Mouse (Mus musculus): ENCODE data around the gene Fbxl16. TPM values are rescaled to one million over a fixed set of nuclear protein-coding genes. Genes with fewer than 3 reads are reported as not detected.

Gene Fbxl16
- 4.1 and 4.7 TPM in 2 replicates for polyA plus RNA-seq (2011; ENCODE audit: insufficient read length, low read depth, missing spikeins)

DNA sequence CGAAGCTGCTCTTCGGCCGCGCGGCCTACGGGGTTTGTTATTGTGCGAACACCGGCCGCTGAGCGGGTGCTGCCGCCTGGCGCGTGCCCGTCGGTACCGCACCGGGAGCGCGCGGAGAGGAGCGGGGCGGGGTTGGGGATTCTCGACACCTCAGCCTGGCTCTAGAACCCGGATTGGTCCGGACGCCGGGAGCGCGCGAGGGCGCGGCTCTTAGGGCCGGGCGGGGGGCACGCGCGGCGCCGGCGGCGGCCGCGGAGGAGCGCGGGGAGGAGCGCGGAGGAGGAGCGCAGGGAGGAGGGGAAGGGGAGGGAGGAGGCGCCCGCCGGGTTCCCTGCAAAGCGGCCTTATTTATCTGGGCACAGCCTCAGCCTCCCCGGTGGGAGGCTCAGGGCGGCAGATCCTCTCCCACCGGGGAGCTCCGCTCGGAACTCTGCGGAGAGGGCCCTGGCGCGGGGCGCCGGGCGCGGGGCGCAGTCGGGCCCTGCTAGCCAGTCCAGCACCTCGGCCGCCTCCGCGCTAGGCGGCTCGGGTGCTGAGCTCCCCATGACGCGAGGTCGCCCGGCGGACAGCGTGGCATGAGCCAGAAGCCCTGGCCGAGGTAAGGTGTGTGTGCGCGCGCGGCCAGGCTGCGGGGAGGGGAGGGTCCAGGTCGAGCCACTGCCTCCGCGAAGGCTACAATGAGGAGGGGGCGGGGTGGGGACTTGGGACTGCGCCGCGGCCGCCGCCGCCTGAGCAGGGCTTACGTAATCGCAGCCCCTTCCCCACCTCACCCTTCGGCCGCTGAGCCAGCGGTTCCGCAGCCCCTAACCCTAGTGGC, at the start of gene Fbxl16:
Fbxl16 (plus strand) TSS at position 297 of the 817 bp plus-strand sequence.
- H3K4me3 ChIP-seq (ENCODE audit: insufficient read depth, low read length) = peak within 1 kb of the TSS; percentile 68
- H3K27ac ChIP-seq (ENCODE audit: insufficient read depth, low read length) = no peak within 1 kb of the TSS
- no peak for TF ChIP-seq POLR2A (IDR thresholded peaks at IDR 0.05; ENCODE audit: low read depth, low read length)
- no peak for TF ChIP-seq CTCF (IDR thresholded peaks at IDR 0.05; ENCODE audit: borderline replicate concordance, insufficient read depth, low read length)
- 0 out of 2 replicates have a peak, but pooled peaks cover 3% of the 10 kb centered on the region for H3K4me1 ChIP-seq (ENCODE audit: control insufficient read depth, insufficient read depth, low read length)

DNA sequence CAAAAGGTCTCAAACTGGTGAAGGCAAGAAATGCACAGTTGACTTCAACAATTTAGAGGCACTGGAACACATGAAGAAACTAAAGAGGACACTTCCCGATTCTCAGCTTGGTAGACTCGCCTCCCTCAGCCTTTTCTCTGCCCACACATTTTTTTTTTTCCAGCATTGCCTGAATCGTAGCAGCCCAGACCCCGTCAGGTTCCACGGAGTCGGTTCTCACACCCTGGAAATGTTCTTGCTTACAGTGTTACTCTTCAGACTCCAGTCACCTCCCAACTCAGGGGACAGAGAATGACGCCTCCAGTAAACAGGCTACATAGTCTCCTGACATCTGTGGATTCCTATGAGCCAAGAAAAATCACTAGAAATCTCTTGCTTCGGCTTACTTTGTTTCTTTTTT, 48.7 kb upstream of the Fbxl16 start:
- TF ChIP-seq POLR2A (IDR thresholded peaks at IDR 0.05; ENCODE audit: low read depth, low read length) (no peak), CTCF (IDR thresholded peaks at IDR 0.05; ENCODE audit: borderline replicate concordance, insufficient read depth, low read length) (no peak)

GRCm38 (mm10) chr17:25761561-25761970, 47.3 kb upstream of the Fbxl16 start:
- Histone ChIP-seq H3K27ac (ENCODE audit: insufficient read depth, low read length) (no peak overlapping the region), H3K4me3 (ENCODE audit: insufficient read depth, low read length) (no peak overlapping the region), H3K4me1 (ENCODE audit: control insufficient read depth, insufficient read depth, low read length) (peaks cover 7% of the 10 kb centered on the region)
- TF ChIP-seq CTCF (IDR thresholded peaks at IDR 0.05; ENCODE audit: borderline replicate concordance, insufficient read depth, low read length) (no peak), POLR2A (IDR thresholded peaks at IDR 0.05; ENCODE audit: low read depth, low read length) (no peak)

More for the DNA sequence above, 48.7 kb upstream of the Fbxl16 start:
- Histone ChIP-seq H3K4me1 (ENCODE audit: control insufficient read depth, insufficient read depth, low read length) (peaks cover 15% of the 10 kb centered on the region), H3K27ac (ENCODE audit: insufficient read depth, low read length) (no peak overlapping the region), H3K4me3 (ENCODE audit: insufficient read depth, low read length) (no peak overlapping the region)

DNA sequence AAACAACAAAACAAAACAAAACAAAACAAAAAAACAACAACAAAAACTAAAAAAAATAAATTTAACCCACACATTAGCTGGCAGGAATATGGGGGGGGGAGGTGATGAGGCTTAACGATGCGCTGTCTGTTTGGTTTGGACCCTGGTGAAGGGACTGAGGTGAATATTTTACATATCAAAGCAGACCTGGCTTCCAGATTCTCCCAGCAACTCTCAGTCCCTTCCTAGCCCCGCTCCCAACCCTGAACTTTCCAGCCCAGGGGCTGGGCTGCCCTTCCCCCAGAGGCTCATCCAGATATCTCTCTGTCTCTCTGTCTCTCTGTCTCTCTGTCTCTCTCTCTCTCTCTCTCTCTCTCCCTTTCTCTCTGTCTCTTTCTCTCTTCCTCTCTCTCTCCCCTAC, 46.3 kb upstream of the Fbxl16 start:
- TF ChIP-seq POLR2A (IDR thresholded peaks at IDR 0.05; ENCODE audit: low read depth, low read length) (no peak), CTCF (IDR thresholded peaks at IDR 0.05; ENCODE audit: borderline replicate concordance, insufficient read depth, low read length) (no peak)
- Histone ChIP-seq H3K4me1 (ENCODE audit: control insufficient read depth, insufficient read depth, low read length) (no peaks in the 10 kb centered on the region), H3K4me3 (ENCODE audit: insufficient read depth, low read length) (no peak overlapping the region), H3K27ac (ENCODE audit: insufficient read depth, low read length) (no peak overlapping the region)

DNA sequence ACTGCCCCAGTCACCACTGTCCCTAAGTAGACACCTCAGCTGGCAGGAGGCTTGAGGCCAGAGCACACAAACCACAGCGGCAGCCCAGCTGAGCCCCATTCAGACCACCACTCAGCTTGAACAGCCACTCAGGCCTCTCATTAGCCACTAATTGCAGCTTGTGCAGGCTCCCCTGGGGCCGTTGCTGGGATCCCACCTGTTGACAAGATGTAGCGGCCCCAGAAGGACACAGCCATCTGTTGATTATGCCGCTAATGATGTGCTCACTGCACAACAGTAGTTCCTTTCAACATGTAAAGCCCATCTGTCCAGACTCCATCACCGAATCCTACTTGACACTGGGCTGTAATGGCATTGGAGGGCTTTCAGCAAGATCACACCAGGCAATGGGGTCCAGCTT, 43.0 kb upstream of the Fbxl16 start:
- TF ChIP-seq POLR2A (IDR thresholded peaks at IDR 0.05; ENCODE audit: low read depth, low read length) = no peak
- TF ChIP-seq CTCF (IDR thresholded peaks at IDR 0.05; ENCODE audit: borderline replicate concordance, insufficient read depth, low read length) = no peak
- H3K4me3 ChIP-seq (ENCODE audit: insufficient read depth, low read length) = no peak overlapping the region
- H3K27ac ChIP-seq (ENCODE audit: insufficient read depth, low read length) = no peak overlapping the region
- no peaks in the 10 kb centered on the region for H3K4me1 ChIP-seq (ENCODE audit: control insufficient read depth, insufficient read depth, low read length)

- no peak overlapping the region for H3K27ac ChIP-seq (ENCODE audit: insufficient read depth, low read length)
- H3K4me1 ChIP-seq (ENCODE audit: control insufficient read depth, insufficient read depth, low read length) = no peaks in the 10 kb centered on the region
- TF ChIP-seq POLR2A (IDR thresholded peaks at IDR 0.05; ENCODE audit: low read depth, low read length) (no peak), CTCF (IDR thresholded peaks at IDR 0.05; ENCODE audit: borderline replicate concordance, insufficient read depth, low read length) (no peak)
- no peak overlapping the region for H3K4me3 ChIP-seq (ENCODE audit: insufficient read depth, low read length)
These were observed 39.6 kb upstream of the Fbxl16 start for GRCm38 (mm10) chr17:25769331-25769730.

DNA sequence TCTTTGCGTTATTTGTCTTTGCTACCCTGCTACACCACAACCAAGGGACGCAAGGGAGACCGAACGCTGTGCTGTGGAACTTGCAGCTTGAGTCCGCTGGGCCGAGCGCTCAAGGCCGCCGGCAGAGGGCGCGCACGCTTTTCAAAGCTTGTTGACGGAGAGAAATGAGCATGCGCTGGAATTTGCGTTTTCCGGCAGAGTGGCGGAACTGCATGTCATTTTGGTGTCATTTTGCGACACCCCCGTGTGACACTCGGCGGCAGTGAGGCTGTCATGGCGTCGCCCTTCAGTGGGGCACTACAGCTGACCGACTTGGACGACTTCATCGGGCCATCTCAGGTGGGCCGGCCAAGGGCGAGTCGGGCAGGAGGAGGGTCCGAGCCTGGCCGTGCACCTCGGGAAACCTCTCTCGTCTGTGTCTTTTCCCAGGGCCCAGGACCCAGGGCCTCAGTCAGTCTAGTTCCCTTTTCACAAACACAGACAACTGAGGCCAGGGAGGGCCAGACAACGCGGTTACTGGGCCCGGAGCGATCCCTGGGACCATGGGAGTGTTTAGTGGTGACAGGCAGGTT, 35.2 kb upstream of the Fbxl16 start, which contains the start of gene Narfl:
Narfl (plus strand) TSS at position 228 of the 572 bp plus-strand sequence.
- TF ChIP-seq CTCF (IDR thresholded peaks at IDR 0.05; ENCODE audit: borderline replicate concordance, insufficient read depth, low read length) (peak; percentile 90), POLR2A (IDR thresholded peaks at IDR 0.05; ENCODE audit: low read depth, low read length) (peak; percentile 88)
- peak within 1 kb of the TSS; percentile 62 for H3K4me3 ChIP-seq (ENCODE audit: insufficient read depth, low read length)
- no peaks in the 10 kb centered on the region for H3K4me1 ChIP-seq (ENCODE audit: control insufficient read depth, insufficient read depth, low read length)
- no peak within 1 kb of the TSS for H3K27ac ChIP-seq (ENCODE audit: insufficient read depth, low read length)

DNA sequence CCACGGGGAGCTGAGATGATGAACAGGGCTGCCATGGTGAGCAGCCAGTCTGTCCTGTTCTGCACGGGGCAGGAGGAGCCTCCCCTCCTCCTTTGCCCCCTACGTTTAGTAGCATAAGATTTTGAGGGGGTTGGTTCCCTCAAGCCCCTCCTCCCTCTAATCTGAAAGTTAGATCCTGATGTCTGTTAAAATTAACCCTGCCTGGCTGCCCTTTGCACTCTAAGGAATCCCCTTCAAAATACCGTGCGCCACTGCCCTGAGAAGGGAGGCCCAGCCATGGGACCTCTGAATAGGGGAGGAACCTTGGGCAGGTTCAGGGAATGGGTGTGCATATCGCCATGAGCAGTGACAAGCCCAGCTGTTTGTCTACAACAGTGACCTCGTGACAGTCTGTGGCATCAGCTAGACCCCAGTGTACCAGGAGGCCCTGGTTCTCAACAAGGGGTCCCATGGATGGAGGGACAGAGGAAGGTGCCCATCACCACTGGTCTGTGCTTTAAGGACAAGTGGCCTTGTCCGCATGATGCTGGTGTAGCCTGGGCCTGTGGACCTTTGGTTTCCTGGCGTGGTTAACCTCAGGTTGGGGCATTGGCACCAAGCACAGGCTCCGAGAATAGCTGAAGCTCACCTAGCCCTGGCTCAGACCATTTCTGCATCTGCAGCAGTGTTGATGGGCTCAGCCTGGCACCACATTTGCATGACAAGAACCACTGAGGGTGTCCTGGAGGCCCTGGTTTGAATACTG, 33.4 kb upstream of the Fbxl16 start:
- Histone ChIP-seq H3K4me1 (ENCODE audit: control insufficient read depth, insufficient read depth, low read length) (no peaks in the 10 kb centered on the region), H3K27ac (ENCODE audit: insufficient read depth, low read length) (no peak overlapping the region), H3K4me3 (ENCODE audit: insufficient read depth, low read length) (no peak overlapping the region)
- TF ChIP-seq CTCF (IDR thresholded peaks at IDR 0.05; ENCODE audit: borderline replicate concordance, insufficient read depth, low read length) (no peak), POLR2A (IDR thresholded peaks at IDR 0.05; ENCODE audit: low read depth, low read length) (no peak)

- TF ChIP-seq POLR2A (IDR thresholded peaks at IDR 0.05; ENCODE audit: low read depth, low read length) = no peak
- no peak for TF ChIP-seq CTCF (IDR thresholded peaks at IDR 0.05; ENCODE audit: borderline replicate concordance, insufficient read depth, low read length)
- H3K4me3 ChIP-seq (ENCODE audit: insufficient read depth, low read length) = no peak overlapping the region
- H3K27ac ChIP-seq (ENCODE audit: insufficient read depth, low read length) = no peak overlapping the region
- no peaks in the 10 kb centered on the region for H3K4me1 ChIP-seq (ENCODE audit: control insufficient read depth, insufficient read depth, low read length)
These were observed 30.9 kb upstream of the Fbxl16 start for GRCm38 (mm10) chr17:25777948-25778347.

Data from embryonic fibroblast, embryonic 13.5 days (primary cell).